Mouse (Mus musculus) lung, embryonic 16.5 days (tissue): ENCODE data around the gene Trp53rkb. TPM values are rescaled to one million over a fixed set of nuclear protein-coding genes. Genes with fewer than 3 reads are reported as not detected.

ENCODE experiments used
- ATAC-seq: fragments of 200-750 bp; cut with Nextera tagmentation; 2 replicates; pipeline ENCODE4 v1.8.0; 2017; ENCODE audit warnings: low read depth, mild to moderate bottlenecking, moderate library complexity
- H3K27ac ChIP-seq: fragments of 300-500 bp; sonication (generic); 2 replicates; pipeline ENCODE4 v1.5.1; 2014; ENCODE audit warnings: mild to moderate bottlenecking, control low read depth, low read length
- H3K27me3 ChIP-seq: fragments of 300-500 bp; sonication (generic); 2 replicates; pipeline ENCODE4 v1.6.1; 2014; ENCODE audit warnings: low read depth, low read length, mixed read lengths; ENCODE audit not compliant: control insufficient read depth, insufficient read depth
- H3K36me3 ChIP-seq: fragments of 300-500 bp; sonication (generic); 2 replicates; pipeline ENCODE4 v1.6.1; 2014; ENCODE audit warnings: low read length; ENCODE audit not compliant: control insufficient read depth, insufficient read depth
- H3K4me1 ChIP-seq: fragments of 300-500 bp; sonication (generic); replicated peaks from 2 replicates; pipeline ENCODE4 v1.6.1; 2014; ENCODE audit warnings: low read length, mixed read lengths; ENCODE audit not compliant: control insufficient read depth, insufficient read depth
- H3K4me2 ChIP-seq: fragments of 300-500 bp; sonication (generic); 2 replicates; pipeline ENCODE4 v1.6.1; 2014; ENCODE audit warnings: low read depth, low read length, control low read depth
- H3K4me3 ChIP-seq: fragments of 300-500 bp; sonication (generic); 2 replicates; pipeline ENCODE4 v1.5.1; 2014; ENCODE audit warnings: mild to moderate bottlenecking, low read length, control low read depth
- H3K9ac ChIP-seq: fragments of 300-500 bp; sonication (generic); 2 replicates; pipeline ENCODE4 v1.6.1; 2014; ENCODE audit warnings: low read length, control low read depth
- H3K9me3 ChIP-seq: fragments of 300-500 bp; sonication (generic); 2 replicates; pipeline ENCODE4 v1.6.1; 2016; ENCODE audit warnings: low read length; ENCODE audit not compliant: control insufficient read depth
- WGBS: fragments of 180-500 bp; shearing (Covaris S2); extraction: QIAGEN DNeasy Blood & Tissue Kit; methylation state at CpG from one replicate; pipeline ENCODE4 v1.1.7; 2014; 5-methylcytosine and 5-hydroxymethylcytosine counted together
- polyA plus RNA-seq: library from polyadenylated mRNA; unstranded; fragments of >200 nt; fragmentation: Nextera tagmentation; extraction: Ambion mirVana; gene quantifications from 2 replicates; pipeline ENCODE4 v1.2.1, GENCODE M21; 2015

Gene Trp53rkb
- polyA plus RNA-seq, 1 experiment from 2014 or later = 5.8 TPM

DNA sequence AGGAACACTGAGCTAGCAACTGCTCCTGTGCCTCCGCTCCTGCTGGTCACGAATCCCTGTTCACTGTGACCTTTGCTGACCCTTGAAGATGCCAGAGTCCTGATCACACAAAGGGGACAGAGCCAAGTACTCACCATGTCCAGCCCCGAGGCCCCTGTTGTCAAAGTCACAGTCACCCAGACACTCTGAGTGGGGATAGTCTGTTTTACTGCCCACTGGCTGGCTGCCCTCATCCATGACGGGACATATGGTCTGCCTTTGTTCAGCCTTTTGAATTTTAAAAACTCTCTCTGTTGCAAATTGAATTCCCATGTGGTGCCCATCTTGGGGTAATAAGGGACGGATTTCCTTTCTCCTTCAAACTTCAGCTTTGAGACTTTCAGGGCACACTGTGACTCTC, 28.3 kb upstream of the Trp53rkb start:
- no peak overlapping the region for H3K27ac ChIP-seq
- H3K4me2 ChIP-seq = no peak overlapping the region
- H3K27me3 ChIP-seq = no peaks in the 10 kb centered on the region
- no peak overlapping the region for H3K4me3 ChIP-seq
- no peaks in the 10 kb centered on the region for H3K9me3 ChIP-seq
- no peaks in the 10 kb centered on the region for H3K36me3 ChIP-seq
- H3K4me1 ChIP-seq = no peaks in the 10 kb centered on the region
- no peak overlapping the region for H3K9ac ChIP-seq
- WGBS = 43% methylated on average over 5 of the region's 5 CpGs
- ATAC-seq = no peak

DNA sequence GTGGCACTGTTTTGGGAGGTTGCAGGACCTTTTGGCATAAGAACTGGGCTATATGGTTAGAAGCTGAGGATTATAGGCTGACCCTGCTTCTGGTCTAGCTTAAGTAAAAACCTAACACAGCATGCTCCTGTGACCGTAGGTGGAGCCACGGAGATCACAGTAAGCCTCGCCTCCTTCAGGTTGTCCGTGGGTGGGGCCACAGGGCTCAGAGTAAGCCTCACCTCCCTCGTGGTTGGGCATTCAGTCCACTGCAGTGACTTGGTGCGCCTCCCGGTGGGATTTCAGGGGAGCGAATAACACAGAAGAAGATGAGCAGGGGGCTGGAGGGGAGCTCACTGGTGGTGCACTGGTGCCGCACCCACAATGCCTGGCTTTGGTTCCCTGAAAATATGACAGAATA, 24.7 kb upstream of the Trp53rkb start:
- no peak for ATAC-seq
- no peaks in the 10 kb centered on the region for H3K27me3 ChIP-seq
- H3K36me3 ChIP-seq = no peaks in the 10 kb centered on the region
- H3K27ac ChIP-seq = no peak overlapping the region
- no peak overlapping the region for H3K9ac ChIP-seq
- H3K9me3 ChIP-seq = no peaks in the 10 kb centered on the region
- H3K4me3 ChIP-seq = no peak overlapping the region
- H3K4me1 ChIP-seq = 0 out of 2 replicates have a peak, but pooled peaks cover 3% of the 10 kb centered on the region
- 73% methylated on average over 9 of the region's 9 CpGs for WGBS
- no peak overlapping the region for H3K4me2 ChIP-seq

- WGBS = 29% methylated on average over 11 of the region's 11 CpGs
- no peaks in the 10 kb centered on the region for H3K27me3 ChIP-seq
- no peaks in the 10 kb centered on the region for H3K9me3 ChIP-seq
- peak; percentile 88 for ATAC-seq
- peak overlapping the region; percentile 4; the same call in 1 of the 2 replicates for H3K9ac ChIP-seq
- 0 out of 2 replicates have a peak, but pooled peaks cover 3% of the 10 kb centered on the region for H3K4me1 ChIP-seq
- H3K4me3 ChIP-seq = no peak overlapping the region
- H3K27ac ChIP-seq = peak overlapping the region; percentile 39; the same call in 1 of the 2 replicates
- no peaks in the 10 kb centered on the region for H3K36me3 ChIP-seq
- no peak overlapping the region for H3K4me2 ChIP-seq
Measured at GRCm38 (mm10) chr2:166771396-166771795, 20.9 kb upstream of the Trp53rkb start.

GRCm38 (mm10) chr2:166773587-166773986, 18.7 kb upstream of the Trp53rkb start:
- Histone ChIP-seq H3K36me3 (no peaks in the 10 kb centered on the region), H3K4me2 (no peak overlapping the region), H3K27ac (no peak overlapping the region), H3K9ac (no peak overlapping the region), H3K9me3 (no peaks in the 10 kb centered on the region), H3K4me3 (no peak overlapping the region), H3K27me3 (no peaks in the 10 kb centered on the region), H3K4me1 (0 out of 2 replicates have a peak, but pooled peaks cover 3% of the 10 kb centered on the region)
- no peak for ATAC-seq
- 75% methylated on average over 9 of the region's 10 CpGs for WGBS

DNA sequence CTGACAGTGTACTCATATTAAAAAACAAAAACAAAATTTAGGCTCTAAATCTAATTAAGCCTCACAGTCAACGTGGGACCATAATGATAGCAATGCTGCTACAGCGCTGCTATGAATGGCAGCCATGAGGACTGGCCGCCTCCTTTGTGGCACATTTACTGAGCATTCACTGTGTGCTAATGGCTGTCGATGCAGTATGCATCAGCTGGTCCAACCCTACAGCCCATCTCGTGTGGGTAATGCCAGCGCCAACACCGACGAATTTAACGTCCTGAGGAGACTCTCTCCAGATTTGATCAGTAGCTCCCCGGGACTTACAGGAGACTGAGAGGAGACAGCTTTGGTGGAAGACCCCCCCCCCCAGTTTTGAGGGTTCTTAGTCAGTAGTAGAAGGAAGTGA, 18.1 kb upstream of the Trp53rkb start:
- ATAC-seq = no peak
- Histone ChIP-seq H3K27me3 (no peaks in the 10 kb centered on the region), H3K9ac (no peak overlapping the region), H3K4me2 (no peak overlapping the region), H3K9me3 (no peaks in the 10 kb centered on the region), H3K27ac (no peak overlapping the region), H3K4me1 (0 out of 2 replicates have a peak, but pooled peaks cover 3% of the 10 kb centered on the region), H3K36me3 (no peaks in the 10 kb centered on the region), H3K4me3 (no peak overlapping the region)
- 79% methylated on average over 10 of the region's 10 CpGs for WGBS

- Histone ChIP-seq H3K36me3 (no peaks in the 10 kb centered on the region), H3K9ac (no peak overlapping the region), H3K27ac (no peak overlapping the region), H3K27me3 (no peaks in the 10 kb centered on the region), H3K4me1 (0 out of 2 replicates have a peak, but pooled peaks cover 3% of the 10 kb centered on the region), H3K4me2 (no peak overlapping the region), H3K9me3 (no peaks in the 10 kb centered on the region), H3K4me3 (no peak overlapping the region)
- WGBS = 75% methylated on average over 11 of the region's 11 CpGs
- ATAC-seq = no peak
Measured at GRCm38 (mm10) chr2:166775357-166775893, 16.9 kb upstream of the Trp53rkb start.

DNA sequence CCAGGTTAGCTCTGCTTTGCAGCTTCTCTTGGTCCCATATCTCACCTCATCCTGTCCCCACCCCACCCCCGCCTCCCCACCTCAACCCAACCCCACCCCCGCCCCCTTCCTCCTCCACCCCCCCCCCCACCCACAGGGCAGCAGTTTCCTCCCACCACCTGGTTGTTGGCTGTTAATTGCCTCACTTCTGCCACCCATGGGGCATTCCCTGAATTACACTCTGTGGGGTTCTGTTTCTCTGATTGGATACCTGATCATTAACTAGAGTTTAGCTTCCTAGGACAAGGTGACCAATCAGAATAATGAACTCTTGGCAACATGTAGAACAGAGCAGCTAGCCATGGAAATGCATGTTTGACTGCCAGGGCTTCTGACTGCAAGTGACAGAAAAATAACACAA, 16.1 kb upstream of the Trp53rkb start:
- Histone ChIP-seq H3K4me2 (no peak overlapping the region), H3K4me3 (no peak overlapping the region), H3K27me3 (no peaks in the 10 kb centered on the region), H3K9me3 (no peaks in the 10 kb centered on the region), H3K9ac (no peak overlapping the region), H3K4me1 (0 out of 2 replicates have a peak, but pooled peaks cover under 1% of the 10 kb centered on the region), H3K27ac (no peak overlapping the region), H3K36me3 (no peaks in the 10 kb centered on the region)
- WGBS = 7% methylated on average over 2 of the region's 2 CpGs
- no peak for ATAC-seq

DNA sequence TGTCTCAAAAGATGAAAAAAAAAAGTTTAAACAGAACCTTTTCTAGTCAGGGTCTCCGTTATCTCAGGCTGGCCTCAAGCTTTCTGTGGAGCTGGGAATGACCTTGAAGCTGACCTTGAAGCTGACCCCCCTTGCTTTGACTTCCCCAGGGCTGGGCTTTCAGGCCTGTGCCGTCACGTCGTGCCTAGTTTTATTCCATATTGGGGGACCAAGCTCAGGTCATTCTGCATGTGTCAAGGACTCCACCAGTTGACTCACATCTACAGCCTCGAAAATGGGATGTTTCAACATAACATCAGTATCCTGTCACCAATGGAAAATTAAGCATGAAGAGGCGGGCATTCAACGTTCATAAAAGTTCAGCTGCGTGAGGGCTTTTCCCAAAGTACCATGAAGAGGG, 12.4 kb upstream of the Trp53rkb start:
- Histone ChIP-seq H3K27me3 (no peaks in the 10 kb centered on the region), H3K36me3 (no peaks in the 10 kb centered on the region), H3K27ac (no peak overlapping the region), H3K4me3 (no peak overlapping the region), H3K4me1 (no peaks in the 10 kb centered on the region), H3K9me3 (no peaks in the 10 kb centered on the region), H3K4me2 (no peak overlapping the region), H3K9ac (no peak overlapping the region)
- WGBS = 74% methylated on average over 8 of the region's 8 CpGs
- ATAC-seq = no peak

DNA sequence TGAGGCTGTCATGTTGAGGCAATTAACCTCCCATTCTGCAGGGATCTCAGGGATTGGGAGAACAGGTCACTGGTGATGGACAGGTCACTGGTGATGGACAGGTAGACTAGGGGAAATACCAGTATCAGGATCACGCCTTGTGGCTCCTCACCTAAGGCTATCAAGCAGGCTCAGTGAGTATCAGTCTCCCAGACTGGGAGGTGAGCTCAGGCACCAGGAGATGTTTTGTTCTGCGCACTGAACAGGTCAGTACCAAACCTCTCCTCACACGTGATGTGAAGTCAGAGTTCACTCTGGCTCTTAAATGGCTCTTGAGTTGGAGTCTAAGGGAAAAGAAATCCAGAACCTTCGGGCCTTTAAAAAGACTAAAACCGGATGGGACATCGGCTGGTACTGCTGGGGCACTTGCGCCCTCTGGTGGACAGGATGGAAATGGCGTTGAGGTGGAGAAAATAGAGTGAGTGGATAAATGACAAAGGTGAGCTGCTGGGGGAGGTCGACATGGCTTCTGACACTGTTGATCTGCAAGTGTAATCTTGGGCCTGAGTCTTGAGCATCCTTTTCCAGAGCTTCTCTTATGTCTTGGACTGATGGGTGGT, 11.3 kb upstream of the Trp53rkb start:
- 10% methylated on average over 9 of the region's 9 CpGs for WGBS
- no peaks in the 10 kb centered on the region for H3K36me3 ChIP-seq
- H3K27ac ChIP-seq = no peak overlapping the region
- H3K4me3 ChIP-seq = no peak overlapping the region
- peak; percentile 31 for ATAC-seq
- H3K4me1 ChIP-seq = peaks cover 4% of the 10 kb centered on the region
- H3K4me2 ChIP-seq = no peak overlapping the region
- H3K9ac ChIP-seq = no peak overlapping the region
- H3K9me3 ChIP-seq = no peaks in the 10 kb centered on the region
- H3K27me3 ChIP-seq = no peaks in the 10 kb centered on the region
